Mouse (Mus musculus) heart, embryonic 11.5 days (tissue): ENCODE measurements around the gene Pcyt1a. TPM values are rescaled to one million over a fixed set of nuclear protein-coding genes. Genes with fewer than 3 reads are reported as not detected.

Experiments used
- ATAC-seq: fragments of 200-750 bp; cut with Nextera tagmentation; replicated peaks from 2 replicates; pipeline ENCODE4 v1.8.0; 2017; ENCODE audit warnings: moderate library complexity; ENCODE audit not compliant: insufficient number of reproducible peaks, low FRiP score, low TSS enrichment
- H3K27ac ChIP-seq: fragments of 300-500 bp; sonication (generic); 2 replicates; pipeline ENCODE4 v1.5.1; 2014; ENCODE audit warnings: mild to moderate bottlenecking, low read depth, low read length
- H3K27me3 ChIP-seq: fragments of 300-500 bp; sonication (generic); 2 replicates; pipeline ENCODE4 v1.6.1; 2014; ENCODE audit warnings: mild to moderate bottlenecking, low read length, mixed read lengths; ENCODE audit not compliant: control insufficient read depth, insufficient read depth
- H3K36me3 ChIP-seq: fragments of 300-500 bp; sonication (generic); 2 replicates; pipeline ENCODE4 v1.6.1; 2014; ENCODE audit warnings: mild to moderate bottlenecking, low read length, moderate library complexity, mixed read lengths; ENCODE audit not compliant: control insufficient read depth, insufficient read depth
- H3K4me1 ChIP-seq: fragments of 300-500 bp; sonication (generic); 2 replicates; pipeline ENCODE4 v1.6.1; 2014; ENCODE audit warnings: low read length; ENCODE audit not compliant: control insufficient read depth, insufficient read depth
- H3K4me2 ChIP-seq: fragments of 300-500 bp; sonication (generic); 2 replicates; pipeline ENCODE4 v1.6.1; 2014; ENCODE audit warnings: mild to moderate bottlenecking, moderate library complexity
- H3K4me3 ChIP-seq: fragments of 300-500 bp; sonication (generic); 2 replicates; pipeline ENCODE4 v1.5.1; 2014; ENCODE audit warnings: low read depth, low read length
- H3K9ac ChIP-seq: fragments of 300-500 bp; sonication (generic); 2 replicates; pipeline ENCODE4 v1.6.1; 2014; ENCODE audit warnings: mild to moderate bottlenecking, low read depth, low read length, moderate library complexity
- H3K9me3 ChIP-seq: fragments of 300-500 bp; sonication (generic); replicated peaks from 2 replicates; pipeline ENCODE4 v1.6.1; 2016; ENCODE audit warnings: low read length; ENCODE audit not compliant: control insufficient read depth
- WGBS: fragments of 180-500 bp; shearing (Covaris S2); extraction: QIAGEN DNeasy Blood & Tissue Kit; methylation state at CpG from one replicate; pipeline ENCODE4 v1.1.7; 2014; ENCODE audit not compliant: insufficient replicate concordance; 5-methylcytosine and 5-hydroxymethylcytosine counted together
- polyA plus RNA-seq: library from polyadenylated mRNA; unstranded; fragments of >200 nt; fragmentation: Nextera tagmentation; extraction: Ambion mirVana; gene quantifications from 2 replicates; pipeline ENCODE4 v1.2.1, GENCODE M21; 2014

Gene Pcyt1a
- polyA plus RNA-seq, 1 experiment from 2014 or later = 41.8 TPM

DNA sequence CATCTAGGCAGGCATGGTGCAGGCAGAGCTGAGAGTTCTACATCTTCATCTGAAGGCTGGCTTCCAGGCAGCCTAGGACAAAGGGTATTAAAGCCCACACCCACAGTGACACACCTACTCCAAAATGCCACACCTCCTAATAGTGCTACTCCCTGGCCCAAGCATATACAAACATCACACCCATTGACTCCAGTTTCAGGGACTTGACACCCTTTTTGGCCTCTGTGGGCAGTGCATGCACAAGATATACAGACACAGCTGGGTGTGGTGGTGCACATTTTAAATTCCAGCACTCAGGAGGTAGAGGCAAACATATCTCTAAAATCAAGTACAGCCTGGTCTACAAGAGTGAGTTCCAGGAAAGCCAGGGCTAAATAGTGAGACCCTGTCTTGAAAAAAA, 25.4 kb downstream of the Pcyt1a start:
- Histone ChIP-seq H3K36me3 (peaks cover 9% of the 10 kb centered on the region; the same call in 1 of the 2 replicates), H3K4me1 (no peaks in the 10 kb centered on the region), H3K4me2 (no peak overlapping the region), H3K9ac (no peak overlapping the region), H3K4me3 (no peak overlapping the region), H3K9me3 (no peaks in the 10 kb centered on the region), H3K27me3 (no peaks in the 10 kb centered on the region), H3K27ac (no peak overlapping the region)
- no peak for ATAC-seq

DNA sequence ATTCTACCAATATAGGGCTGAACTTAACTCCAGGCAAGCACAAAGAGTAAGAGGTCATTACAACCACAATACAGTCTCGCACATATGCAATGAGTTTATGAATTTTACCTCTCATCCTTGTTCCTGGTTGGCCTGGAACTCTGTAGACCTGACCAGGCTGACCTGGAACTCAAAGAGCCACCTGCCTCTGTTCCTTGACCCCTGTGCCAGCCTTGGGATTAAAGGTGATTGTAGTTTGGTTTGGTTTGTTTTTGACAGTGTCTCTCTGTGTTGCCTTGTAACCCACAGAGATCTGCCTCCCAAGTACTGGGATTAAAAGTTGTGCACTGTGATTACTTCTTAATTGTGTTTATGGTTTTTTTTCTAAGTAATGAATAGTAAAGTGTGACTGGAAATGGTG, 26.0 kb downstream of the Pcyt1a start:
- peaks cover 9% of the 10 kb centered on the region; the same call in 1 of the 2 replicates for H3K36me3 ChIP-seq
- WGBS = 90% methylated on average over 1 of the region's 1 CpGs

DNA sequence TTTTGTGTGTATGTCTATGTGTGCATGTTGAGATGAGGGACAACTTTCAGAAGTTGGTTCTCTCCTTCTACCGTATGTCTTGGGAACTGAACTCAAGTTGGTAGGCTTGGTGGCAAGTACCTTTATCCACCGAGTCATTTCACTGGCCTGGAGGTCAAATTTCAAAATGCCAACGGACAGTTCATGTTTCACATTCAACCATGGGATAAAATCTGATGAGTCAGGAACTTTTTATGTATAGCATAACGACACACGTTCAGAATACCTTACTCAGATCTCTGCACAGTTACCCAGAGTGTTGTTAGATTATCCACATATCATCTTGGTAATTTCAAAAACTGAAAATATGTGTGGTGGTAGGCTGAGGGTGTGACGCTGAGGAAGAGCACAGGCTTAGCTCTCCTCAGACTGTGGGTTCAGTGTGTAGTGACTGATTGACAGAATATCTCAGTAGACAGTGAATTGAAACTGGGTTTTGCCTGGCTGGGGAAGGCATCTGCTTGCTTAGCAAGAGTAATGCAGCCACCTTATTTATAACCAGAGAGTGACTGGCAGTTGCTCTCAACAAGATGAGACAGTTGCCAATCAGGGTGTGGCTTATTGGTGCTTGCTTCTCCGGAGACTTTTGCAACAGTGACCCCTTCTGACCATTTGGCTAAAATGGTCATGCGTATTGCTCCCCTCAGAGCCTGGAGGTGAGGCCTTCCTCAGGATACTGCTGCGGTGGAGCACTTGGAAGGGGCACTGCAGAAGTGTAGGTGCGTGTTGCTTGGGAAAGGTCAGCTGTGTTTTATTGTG, 27.1 kb downstream of the Pcyt1a start:
- ATAC-seq = no peak
- WGBS = 63% methylated on average over 10 of the region's 10 CpGs

More for the DNA sequence above, 26.0 kb downstream of the Pcyt1a start:
- H3K4me3 ChIP-seq = no peak overlapping the region
- H3K4me1 ChIP-seq = no peaks in the 10 kb centered on the region
- H3K4me2 ChIP-seq = no peak overlapping the region
- H3K27me3 ChIP-seq = no peaks in the 10 kb centered on the region
- no peak for ATAC-seq
- no peaks in the 10 kb centered on the region for H3K9me3 ChIP-seq
- H3K27ac ChIP-seq = no peak overlapping the region
- H3K9ac ChIP-seq = no peak overlapping the region

DNA sequence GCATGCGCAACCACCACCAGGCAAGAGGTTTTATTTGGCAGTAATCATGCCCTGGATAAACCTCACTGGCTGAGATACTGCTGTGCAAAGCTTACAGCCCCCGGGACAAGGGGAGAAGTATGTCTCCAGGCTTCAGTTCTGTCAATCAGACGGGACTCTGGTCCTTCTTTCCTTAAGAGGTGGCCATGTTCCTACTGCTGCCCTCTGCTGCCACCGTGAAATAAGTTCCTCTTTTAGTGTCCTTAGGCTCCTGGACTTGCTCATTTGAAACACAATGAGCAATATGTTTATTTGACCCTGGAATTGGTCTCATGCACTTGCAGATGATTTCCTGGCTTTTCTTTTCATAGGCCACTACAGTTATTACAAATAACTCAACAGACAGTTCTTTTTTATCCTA, 29.8 kb downstream of the Pcyt1a start:
- Histone ChIP-seq H3K4me3 (no peak overlapping the region), H3K27ac (no peak overlapping the region), H3K9me3 (no peaks in the 10 kb centered on the region), H3K36me3 (peaks cover 9% of the 10 kb centered on the region; the same call in 1 of the 2 replicates), H3K9ac (no peak overlapping the region), H3K4me1 (peaks cover 14% of the 10 kb centered on the region; the same call in 1 of the 2 replicates), H3K27me3 (no peaks in the 10 kb centered on the region), H3K4me2 (no peak overlapping the region)
- whole genome bisulfite sequencing = 42% methylated on average over 4 of the region's 4 CpGs
- no peak for ATAC-seq

More for the DNA sequence above, 27.1 kb downstream of the Pcyt1a start:
- peaks cover 3% of the 10 kb centered on the region; the same call in 1 of the 2 replicates for H3K4me1 ChIP-seq
- H3K27ac ChIP-seq = no peak overlapping the region
- H3K36me3 ChIP-seq = peaks cover 7% of the 10 kb centered on the region; the same call in 1 of the 2 replicates
- no peak overlapping the region for H3K4me3 ChIP-seq
- no peaks in the 10 kb centered on the region for H3K27me3 ChIP-seq
- H3K4me2 ChIP-seq = no peak overlapping the region
- no peaks in the 10 kb centered on the region for H3K9me3 ChIP-seq
- H3K9ac ChIP-seq = no peak overlapping the region

DNA sequence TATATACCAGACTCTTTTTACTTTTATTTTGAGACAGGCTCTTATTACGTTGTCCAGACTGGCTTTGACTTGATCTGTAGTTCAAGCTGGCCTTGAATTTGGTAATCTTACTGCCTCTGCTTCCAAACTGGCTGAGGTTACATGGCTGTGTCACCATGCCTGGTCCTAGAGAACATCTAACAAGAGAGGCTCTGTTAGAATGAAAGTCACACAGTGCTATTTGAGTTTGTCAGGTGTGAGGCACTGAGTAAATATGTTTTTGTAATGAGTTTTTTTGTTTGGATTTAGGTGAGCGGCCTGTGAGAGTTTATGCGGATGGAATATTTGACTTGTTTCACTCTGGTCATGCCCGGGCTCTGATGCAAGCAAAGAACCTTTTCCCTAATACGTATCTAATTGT, 31.0 kb downstream of the Pcyt1a start:
- WGBS = 92% methylated on average over 5 of the region's 5 CpGs
- Histone ChIP-seq H3K4me1 (peaks cover 14% of the 10 kb centered on the region; the same call in 1 of the 2 replicates), H3K4me2 (no peak overlapping the region), H3K4me3 (no peak overlapping the region), H3K27me3 (no peaks in the 10 kb centered on the region), H3K36me3 (peaks cover 6% of the 10 kb centered on the region; the same call in 1 of the 2 replicates), H3K27ac (no peak overlapping the region), H3K9me3 (no peaks in the 10 kb centered on the region), H3K9ac (no peak overlapping the region)
- ATAC-seq = no peak

DNA sequence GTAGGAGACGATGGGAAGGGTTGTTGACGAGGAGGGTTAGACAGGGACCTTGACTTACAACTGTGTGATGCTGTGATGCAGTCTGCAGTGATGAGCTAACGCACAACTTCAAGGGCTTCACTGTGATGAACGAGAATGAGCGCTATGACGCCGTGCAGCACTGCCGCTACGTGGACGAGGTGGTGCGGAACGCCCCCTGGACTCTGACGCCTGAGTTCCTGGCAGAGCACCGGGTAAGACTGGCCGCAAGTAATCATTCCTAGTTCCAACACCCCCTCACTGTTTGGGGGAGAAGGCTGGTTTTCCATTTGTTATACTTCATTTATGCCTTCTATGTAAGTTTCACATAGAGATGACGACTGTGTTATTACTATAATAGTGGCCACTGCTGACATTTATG, 32.2 kb downstream of the Pcyt1a start:
- ATAC-seq = no peak
- Histone ChIP-seq H3K9me3 (no peaks in the 10 kb centered on the region), H3K4me2 (no peak overlapping the region), H3K27ac (peak overlapping the region; percentile 84), H3K4me1 (peaks cover 14% of the 10 kb centered on the region; the same call in 1 of the 2 replicates), H3K36me3 (peaks cover 11% of the 10 kb centered on the region), H3K27me3 (no peaks in the 10 kb centered on the region), H3K9ac (no peak overlapping the region), H3K4me3 (no peak overlapping the region)
- WGBS = 88% methylated on average over 16 of the region's 16 CpGs

DNA sequence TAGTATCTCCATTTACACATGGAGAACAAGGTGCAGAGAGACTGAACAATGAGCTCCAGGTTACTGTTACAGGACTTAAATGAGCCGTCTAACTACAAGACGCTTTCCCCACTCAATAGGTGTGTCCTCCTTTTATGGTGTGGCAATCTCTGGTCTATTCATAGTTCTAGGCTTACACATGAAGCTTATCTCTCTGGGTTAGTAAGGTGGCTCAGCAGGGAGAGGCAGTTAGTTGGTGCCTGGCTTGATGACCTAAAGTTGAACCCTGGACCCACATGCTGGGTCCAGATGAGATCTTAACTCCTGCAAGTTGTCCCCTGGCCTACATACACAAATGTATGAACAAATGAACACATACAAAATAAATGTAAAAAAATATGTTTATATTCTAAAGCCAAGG, 32.7 kb downstream of the Pcyt1a start:
- H3K9me3 ChIP-seq = no peaks in the 10 kb centered on the region
- no peak for ATAC-seq
- H3K36me3 ChIP-seq = peaks cover 11% of the 10 kb centered on the region
- H3K27ac ChIP-seq = peak overlapping the region; percentile 84
- H3K4me3 ChIP-seq = no peak overlapping the region
- 41% methylated on average over 2 of the region's 2 CpGs for WGBS
- H3K9ac ChIP-seq = no peak overlapping the region
- H3K4me1 ChIP-seq = peaks cover 14% of the 10 kb centered on the region; the same call in 1 of the 2 replicates
- no peak overlapping the region for H3K4me2 ChIP-seq
- H3K27me3 ChIP-seq = no peaks in the 10 kb centered on the region

DNA sequence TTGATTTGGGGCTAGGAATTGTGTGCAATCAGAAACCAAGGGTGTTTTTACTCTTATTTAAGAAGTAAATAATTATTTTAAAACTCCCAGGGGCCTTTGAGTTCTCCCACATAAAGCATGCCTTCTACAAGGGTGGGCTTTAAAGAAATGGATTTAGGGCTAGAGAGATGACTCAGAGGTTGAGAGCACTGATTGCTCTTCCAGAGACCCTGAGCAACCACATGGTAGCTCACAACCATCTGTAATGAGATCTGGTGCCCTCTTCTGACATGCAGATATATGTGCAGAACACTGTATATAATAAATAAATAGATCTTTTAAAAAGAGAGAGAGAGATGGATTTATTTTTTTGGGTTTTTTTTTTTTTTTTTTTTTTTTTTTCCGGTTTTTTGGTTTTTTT, 34.2 kb downstream of the Pcyt1a start:
- H3K36me3 ChIP-seq = peaks cover 11% of the 10 kb centered on the region
- H3K9me3 ChIP-seq = no peaks in the 10 kb centered on the region
- no peak for ATAC-seq
- 0% methylated on average over 1 of the region's 1 CpGs for WGBS
- peaks cover 14% of the 10 kb centered on the region; the same call in 1 of the 2 replicates for H3K4me1 ChIP-seq
- H3K9ac ChIP-seq = no peak overlapping the region
- H3K27me3 ChIP-seq = no peaks in the 10 kb centered on the region
- no peak overlapping the region for H3K4me3 ChIP-seq
- no peak overlapping the region for H3K27ac ChIP-seq
- H3K4me2 ChIP-seq = no peak overlapping the region

DNA sequence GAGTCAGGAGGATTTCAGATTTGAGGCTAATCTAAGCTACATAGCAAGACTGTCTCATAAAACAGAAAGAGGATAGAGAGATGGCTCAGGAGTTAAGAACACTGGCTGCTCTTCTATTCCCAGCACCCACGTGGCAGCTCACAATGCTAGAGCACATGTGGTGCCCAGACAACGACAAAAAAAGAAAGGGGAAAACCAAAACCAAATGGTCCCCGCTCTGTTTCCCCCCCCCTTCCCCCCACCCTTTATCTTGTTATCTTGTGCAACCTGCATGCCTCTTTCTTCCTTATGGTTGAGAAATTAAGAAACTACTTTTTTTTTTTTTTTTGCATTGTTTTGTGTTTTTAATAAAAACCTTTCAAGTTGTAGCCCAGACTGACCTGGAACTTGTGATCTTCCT, 37.8 kb downstream of the Pcyt1a start:
- ATAC-seq = no peak
- H3K4me3 ChIP-seq = no peak overlapping the region
- H3K27ac ChIP-seq = no peak overlapping the region
- H3K9ac ChIP-seq = no peak overlapping the region
- peaks cover 5% of the 10 kb centered on the region; the same call in 1 of the 2 replicates for H3K4me1 ChIP-seq
- H3K36me3 ChIP-seq = peaks cover 14% of the 10 kb centered on the region
- 82% methylated on average over 3 of the region's 3 CpGs for WGBS
- no peaks in the 10 kb centered on the region for H3K27me3 ChIP-seq
- H3K4me2 ChIP-seq = no peak overlapping the region
- no peaks in the 10 kb centered on the region for H3K9me3 ChIP-seq
